Mouse (Mus musculus) frontal cortex, adult 2 months (tissue): ENCODE results near the gene Mapk9. TPM values are rescaled to one million over a fixed set of nuclear protein-coding genes. Genes with fewer than 3 reads are reported as not detected.

Experiments
- DNase-seq, 2 experiments: peaks; one replicate each; pipeline ENCODE4 v3.0.0; 2022; ENCODE audit warnings: low spot score in 1 of 2; ENCODE audit errors: extremely low spot score in 1 of 2
- polyA plus RNA-seq: library from polyadenylated mRNA; depleted of rRNA; stranded (reverse); fragments of >200 nt; gene quantifications from 2 replicates; pipeline ENCODE4 v1.2.3, GENCODE M21; 2012

Mapk9 gene
- polyA plus RNA-seq, 1 experiment = 129 TPM

DNA sequence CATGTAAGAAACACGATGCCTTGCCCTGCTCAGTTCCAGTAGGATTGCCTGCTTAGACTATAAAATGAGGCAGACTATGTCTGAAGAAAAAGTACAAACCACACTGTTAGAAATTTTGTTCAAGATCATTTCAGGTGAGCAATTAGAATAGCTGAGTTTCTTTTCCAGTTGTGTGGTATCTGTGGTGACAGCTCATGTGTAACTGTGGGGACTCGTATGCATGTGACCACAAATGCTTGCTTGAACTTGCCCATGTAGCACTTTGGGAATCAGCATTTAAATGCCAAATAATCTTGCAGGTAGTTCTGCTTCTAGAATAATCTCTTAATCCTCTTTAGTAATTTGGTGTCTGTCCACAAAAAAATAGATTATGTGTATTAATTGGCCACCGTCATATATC is 36.8 kb downstream of the Mapk9 start:
- no peak for DNase-seq

DNA sequence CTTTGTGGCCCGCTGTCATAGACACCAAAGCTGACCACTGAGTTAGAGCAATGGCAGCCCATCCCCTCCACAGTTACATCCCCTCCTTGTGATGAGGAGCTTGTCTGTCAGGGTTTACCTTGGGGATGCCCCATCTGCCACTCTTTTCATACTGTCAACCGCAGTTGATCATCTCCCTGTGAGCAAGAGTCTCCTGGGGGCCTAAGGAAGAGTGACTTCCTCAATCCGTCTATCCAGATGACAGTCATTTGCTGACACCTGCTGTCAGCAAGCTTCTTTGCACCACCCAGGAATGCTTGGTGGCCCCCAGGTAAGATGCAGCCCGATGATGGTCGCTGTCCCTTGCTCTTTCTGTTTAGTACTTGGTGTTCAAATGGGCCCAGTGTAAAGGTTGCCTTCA is 41.9 kb downstream of the Mapk9 start:
- DNase-seq = no peak

DNA sequence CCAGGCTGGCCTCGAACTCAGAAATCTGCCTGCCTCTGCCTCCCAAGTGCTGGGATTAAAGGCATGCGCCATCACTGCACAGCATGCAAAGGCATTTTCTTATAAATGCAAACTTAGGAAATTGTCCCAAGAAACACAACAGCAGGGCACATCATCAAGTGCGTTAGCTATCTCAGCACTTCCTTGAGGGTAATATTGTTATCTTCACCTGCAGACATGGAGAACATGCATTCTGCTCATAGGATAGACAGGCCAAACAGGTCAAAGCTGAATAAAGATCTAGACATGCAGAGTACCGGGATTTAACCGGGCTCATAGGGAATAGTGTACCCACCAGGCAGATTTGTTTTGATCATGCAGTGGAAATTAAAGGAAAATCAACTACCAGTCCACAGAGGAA is 45.4 kb downstream of the Mapk9 start:
- no peak for DNase-seq

DNA sequence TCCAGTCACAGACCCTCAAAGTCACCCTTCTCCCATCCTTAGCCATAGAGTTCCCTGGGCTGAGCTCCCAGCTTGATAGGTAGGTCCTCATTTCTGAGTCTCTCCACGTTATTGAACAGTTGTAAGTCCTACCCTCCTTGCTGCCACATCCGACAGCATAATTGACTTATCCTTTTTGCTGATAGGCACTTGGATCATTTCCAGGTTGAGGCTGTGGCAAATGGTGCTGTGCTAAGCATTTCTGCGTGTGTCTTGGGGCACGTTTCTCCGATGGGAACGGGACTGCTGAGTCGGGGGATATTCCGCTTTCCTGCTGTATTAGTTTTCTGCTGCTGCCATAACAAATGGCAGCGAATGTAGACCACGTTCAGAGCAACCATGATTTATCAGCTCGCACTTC is 47.3 kb downstream of the Mapk9 start:
- DNase-seq = no peak

DNA sequence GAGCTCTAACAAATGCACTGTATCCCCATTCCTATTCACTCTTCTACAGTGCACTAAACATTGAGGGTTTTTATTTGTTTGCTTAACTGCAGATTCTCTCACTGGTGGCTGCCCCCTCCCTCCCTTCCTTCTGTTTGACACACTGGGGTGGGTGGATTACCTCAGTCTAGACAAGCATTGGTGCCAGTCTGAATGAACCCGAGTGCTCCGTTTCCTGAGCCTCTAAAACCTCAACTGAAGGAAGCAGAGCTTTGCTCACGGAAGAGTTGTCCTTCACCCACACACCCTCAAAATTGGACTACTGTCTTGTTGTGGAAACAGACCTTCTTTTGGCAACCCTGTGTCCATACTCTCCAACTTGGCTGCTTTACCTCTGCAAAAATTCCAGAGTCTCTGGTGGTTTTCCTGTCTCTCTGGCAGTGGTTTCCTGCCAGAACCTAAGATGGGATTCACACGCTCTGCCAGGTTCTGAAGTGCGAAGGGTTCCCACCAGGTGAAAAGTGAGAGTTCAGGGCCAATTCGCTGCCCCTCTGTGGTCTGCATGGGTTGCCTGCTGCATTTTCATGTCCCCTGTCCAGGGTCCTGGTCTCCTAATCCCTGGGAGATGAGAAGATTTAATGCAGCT is 49.5 kb downstream of the Mapk9 start:
- DNase-seq = peak in 1 of 2 experiments; percentile 28

DNA sequence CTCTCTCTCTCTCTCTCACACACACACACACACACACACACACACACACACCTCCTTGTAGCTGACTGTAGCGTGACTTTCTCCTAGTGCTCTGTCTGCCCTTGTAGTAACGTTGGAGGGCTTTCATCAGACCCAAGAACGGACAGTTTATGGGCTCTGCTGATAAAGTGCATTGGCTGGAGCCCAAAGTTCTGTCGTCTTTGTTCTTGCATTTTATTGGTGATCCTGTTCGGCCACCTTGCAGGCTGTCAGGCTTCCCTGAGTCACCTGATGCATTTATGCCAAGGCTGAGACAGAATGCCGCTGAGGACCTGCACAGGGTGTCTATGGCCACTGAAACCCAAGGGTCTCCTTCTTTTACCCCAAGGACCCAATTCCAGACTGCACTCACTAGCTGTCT is 53.5 kb downstream of the Mapk9 start:
- no peak for DNase-seq

DNA sequence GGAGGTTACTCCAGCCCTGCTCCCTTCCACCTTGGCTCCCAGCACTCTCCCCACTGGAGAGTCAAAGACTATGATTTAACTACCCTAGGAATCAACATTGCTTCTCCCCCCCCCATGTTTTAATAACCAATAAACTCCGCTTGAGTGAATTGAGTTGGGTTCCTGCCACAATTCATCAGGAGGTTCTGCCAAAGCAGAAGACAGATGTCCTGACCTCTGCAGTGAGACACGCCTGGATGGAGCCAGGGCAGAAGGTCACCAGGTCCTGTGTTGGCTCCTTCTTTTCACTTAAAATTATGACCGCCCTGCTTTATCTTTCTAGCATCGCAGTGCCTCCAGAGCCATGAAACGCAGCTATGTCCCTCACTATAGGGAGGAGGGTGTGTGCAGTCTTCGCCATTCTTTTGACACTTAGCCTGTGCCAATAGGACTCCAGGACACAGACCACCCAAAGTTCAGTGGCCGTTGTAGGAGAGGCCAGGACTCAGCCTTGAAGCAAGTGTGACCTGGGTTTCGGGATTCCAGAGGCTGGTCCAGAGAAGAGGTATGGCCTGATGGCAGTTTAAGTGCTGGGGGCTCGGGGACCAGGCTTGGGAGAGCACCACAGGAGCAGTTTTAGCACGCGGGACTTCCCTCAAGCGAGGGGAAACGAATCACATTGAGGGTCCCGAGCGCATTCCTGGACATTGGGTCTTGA is 54.6 kb downstream of the Mapk9 start:
- no peak for DNase-seq

DNA sequence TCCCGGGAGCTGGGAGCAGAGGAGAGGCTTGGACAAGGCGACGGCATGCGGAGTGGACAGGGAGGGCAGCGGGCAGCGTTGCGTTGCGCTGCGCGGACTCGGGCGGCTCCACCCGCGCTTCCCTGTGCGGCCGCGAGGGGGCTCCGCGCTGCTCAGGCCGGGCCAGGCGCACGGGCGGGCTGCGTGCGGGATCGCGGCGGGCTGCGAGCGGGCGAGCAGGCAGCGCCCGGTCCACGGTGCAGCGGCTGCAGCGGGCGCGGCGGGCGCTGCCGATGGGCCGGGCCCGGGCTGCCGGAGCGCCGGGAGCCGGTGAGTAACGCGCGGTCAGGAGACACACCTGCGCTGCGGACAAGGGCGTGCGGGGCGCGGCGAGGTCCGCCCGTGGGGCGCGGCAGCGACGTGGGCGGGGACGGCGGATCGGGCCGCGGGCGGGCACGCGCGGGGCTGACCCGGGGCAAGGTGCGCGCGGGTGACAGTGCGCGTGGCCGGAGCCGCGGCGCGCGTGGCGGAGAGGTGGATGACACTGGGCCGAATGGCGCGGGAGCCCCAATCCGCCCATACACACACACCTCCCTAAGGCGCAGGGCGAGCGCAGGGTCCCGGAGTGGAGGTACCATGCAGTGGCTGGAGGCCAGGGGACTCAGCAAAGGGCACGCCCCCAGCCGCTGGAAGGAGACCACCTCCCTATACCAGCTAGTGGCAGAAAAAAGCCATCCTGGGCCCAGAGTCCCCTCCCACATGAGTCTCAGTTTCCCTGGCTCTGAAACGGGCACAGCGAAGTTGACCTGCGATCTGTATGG is 55.3 kb downstream of the Mapk9 start, which contains the start of gene Rasgef1c:
TSS of gene Rasgef1c (plus strand) at position 177 of the 800 bp plus-strand sequence.
- peak in 1 of 2 experiments; percentile 83 for DNase-seq

DNA sequence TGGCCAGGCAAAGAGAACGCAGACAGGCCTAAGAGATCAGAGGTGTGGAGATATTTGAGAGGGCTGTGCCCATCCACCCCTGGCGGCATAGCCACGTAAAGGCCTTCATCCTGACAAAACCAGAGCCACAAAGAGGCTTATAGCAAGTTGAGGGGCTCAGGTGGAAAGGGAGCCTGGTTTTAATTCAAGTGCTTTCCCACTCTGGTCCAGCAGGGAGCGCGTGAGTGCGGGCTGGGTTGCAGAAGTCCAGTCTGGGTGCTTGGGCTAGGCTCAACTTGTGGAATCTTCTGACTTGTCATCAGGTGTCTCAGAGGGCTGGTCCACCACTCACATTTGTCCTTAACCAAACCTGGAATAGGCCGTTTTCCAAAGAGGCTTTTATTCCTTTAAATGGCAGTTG is 56.8 kb downstream of the Mapk9 start:
- peak in 1 of 2 experiments; percentile 90 for DNase-seq

DNA sequence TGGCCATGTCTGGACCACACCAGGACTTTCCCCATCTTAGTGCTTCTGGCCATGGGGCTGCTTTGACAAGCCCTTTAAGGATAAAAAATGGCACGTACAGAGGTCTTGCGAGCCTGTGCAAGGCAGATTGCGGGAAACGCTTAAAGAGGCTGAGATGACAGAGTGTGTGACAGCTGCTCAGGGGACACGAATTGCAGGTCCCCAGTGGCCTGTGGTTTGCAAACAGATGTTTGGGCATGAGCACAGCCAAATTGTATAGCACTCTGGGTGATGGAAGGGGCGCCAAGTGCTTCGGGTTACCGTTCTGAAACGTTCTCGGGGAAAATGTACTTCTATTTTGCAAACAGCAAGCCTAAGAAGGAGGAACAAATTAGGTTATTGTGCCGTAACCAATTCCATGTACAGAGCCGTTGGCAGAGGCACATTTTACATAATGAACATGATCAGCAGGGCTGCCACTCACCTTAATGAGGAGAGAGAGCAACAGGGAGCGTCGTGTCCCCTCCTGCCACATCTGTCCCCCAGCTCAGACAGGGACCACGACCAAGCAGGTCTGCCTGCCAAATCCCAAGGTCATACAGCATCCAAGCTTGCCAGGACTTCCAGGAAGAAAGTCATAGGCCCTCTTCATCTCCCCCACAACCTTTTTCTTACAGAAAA is 72.1 kb downstream of the Mapk9 start:
- no peak for DNase-seq

DNA sequence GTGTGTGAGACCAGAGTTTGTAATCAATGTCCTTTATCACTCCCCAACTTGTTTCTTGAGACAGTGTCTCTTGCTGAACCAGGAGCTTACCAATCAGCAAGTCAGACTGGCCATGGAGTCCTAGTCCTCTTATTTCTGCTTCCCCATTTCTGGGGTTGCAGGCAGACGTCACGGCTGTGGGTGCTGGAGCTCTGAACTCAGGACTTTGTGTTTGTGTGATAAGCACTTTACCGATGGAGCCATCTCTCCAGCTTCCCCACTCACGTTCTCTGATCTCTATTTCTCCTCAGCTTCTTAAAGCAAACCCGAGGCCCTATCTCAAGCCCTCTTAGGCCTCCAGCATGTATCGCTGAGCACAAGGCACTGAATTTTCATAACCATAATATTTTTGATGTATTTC is 72.8 kb downstream of the Mapk9 start:
- no peak for DNase-seq

DNA sequence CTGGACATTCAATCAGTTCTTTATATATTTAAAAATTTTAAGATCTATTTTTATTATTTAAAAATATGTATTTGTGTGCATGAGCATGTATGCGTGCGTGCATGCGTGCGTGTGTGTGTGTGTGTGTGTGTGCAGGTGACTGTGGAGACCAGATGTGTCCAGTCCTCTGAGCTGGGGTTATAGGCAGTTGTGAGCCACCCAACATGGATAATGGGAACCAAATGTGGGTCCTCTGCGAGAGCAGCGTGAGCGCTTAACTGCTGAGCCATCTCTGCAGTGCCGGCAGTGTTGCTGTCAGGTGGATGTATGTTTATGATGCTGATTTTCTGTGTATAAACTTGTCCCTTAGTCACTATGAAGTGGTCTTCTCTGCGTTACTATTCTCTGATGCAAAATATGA is 77.0 kb downstream of the Mapk9 start:
- DNase-seq = no peak

DNA sequence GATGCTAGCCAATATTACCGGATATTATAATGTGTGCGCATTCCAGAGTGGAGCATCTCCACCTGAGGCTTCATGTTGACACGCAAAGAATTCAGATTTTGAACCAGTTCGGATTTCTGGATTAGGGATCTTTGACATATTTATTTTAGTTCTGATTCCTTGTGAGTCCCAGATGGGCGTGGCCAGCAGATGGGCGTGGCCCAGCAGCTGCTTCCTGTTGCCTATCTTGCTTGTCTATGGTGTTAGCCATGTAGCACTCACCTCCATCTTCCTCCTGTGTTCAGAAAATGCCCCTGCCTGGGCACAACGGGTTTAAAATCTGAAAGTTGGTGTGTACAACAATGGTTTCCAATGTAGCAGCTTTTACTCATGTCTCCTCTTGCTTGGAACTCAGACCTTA is 79.6 kb downstream of the Mapk9 start:
- DNase-seq = no peak

DNA sequence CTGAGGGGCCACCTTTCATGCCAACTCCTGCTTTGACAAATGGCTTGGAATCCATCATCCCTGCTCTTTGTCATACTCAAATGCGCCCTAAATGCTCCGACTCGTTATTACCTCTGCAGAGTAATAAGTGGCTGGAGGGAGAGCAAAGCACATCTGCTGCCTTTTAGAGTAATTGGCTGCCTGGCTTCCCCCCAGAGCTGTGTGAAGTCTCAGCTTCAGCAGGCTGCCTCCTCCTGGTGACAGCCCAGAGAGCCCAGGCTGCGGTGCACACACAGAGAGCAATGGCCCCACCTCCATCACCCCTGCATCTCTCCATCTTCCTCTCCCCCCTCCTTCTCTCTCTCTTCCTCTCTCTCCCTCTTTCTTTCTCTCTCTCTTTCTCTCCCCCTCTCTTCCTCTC is 80.6 kb downstream of the Mapk9 start:
- DNase-seq = no peak

DNA sequence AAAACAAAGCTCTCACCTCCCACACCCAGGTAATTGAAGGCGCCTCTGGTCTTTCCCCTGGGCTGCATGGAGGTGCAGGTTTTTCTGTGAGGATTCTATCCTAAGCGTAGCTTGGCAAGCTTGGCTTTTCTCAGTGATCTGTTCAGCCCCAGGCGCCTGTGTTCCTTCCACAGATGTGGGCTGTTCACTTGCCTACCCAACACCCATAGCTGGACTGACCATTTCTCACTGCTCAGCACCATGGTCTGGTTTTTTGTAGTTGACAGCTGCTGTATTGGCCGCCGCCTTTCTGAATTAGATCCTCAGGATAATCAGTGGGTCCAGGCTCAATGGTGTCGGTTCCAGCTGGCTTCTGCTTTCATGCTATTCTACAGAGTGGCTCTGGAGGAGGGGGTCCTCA is 81.1 kb downstream of the Mapk9 start:
- DNase-seq = no peak

DNA sequence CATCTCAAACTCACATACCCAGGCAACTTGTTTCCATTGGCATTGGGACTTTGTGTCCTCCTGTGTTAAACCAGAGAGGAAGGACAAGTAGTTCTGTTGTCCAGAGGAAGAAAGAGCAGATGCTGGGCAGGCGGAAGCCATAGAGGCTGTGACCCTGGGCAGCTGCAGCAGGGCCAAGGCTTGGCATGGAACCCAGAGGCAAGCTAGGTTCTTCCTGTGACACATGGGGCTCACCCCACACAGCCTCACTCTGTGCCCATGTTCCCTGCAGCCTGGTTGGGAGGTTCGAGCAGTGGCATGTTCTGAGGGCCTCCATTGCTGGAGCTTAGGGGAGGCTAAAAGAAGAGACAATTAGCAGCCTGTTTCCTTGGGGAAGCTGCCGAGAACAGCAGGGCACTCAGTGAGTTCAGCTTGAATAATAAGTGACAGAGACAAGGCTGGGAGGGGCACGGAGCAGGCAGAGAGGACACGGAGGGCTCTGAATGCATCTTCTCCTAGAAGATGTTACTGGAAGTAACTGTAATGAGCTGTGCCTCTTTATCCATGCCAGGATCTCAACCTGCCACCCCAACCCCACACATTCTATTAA is 84.6 kb downstream of the Mapk9 start:
- no peak for DNase-seq

DNA sequence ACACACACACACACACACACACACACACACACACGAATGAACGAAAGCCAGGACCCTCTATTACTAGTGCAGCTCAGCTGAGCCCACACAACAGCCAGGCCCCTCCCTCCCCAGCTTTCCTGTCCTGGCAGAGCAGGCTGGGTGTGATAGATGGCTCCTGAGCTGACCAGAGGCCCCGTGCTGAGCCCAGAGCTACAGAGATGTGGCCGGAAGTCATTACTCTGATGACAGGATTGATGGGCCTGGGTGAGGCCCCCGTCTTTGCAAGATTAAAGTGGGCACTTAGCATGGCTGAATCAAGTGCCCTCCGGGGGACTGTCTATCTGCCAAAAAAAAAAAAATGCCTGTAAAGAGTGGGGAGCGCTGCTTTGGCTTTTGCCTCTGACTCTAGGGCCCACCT is 85.3 kb downstream of the Mapk9 start:
- no peak for DNase-seq

DNA sequence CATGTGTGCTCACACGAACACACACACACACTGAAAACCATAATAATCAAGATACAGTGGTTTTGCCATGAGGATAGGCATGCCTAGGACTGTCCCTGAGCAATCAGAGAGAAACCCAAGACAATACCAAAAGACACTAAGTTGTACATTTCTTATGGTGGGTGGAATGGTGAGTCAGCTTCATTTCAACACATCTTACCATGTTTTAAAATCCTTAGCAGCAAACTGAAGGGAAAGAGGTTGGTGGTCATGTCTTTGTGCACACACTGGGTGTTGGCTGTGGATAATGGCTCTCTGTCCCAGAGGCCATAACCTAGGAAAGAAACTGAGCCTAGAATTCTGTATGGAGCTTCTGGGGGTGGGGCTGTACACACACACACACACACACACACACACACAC is 87.3 kb downstream of the Mapk9 start:
- no peak for DNase-seq

DNA sequence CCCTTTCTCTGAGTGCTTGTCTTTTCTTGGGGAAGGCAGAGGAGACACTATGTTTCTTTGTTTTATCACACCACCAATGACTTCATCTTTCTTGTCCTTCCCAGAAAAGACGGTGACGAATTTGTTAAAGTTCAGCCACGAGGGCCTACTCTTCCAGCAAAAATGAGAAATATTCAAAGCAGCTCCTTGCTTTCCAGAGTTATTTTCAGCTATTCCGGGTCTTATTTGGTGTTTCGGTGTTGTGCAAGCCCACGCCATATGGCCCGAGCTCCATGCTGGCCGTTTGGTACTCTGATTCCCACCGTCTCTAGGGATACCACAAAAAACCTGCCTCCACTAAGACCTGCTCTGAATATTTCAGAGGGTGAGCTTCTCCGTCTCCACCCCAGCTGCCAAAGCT is 87.8 kb downstream of the Mapk9 start:
- peak; percentile 69 to 71 for DNase-seq
